Mouse (Mus musculus): ENCODE data around the gene Slc1a4. TPM values are rescaled to one million over a fixed set of nuclear protein-coding genes. Genes with fewer than 3 reads are reported as not detected.

Slc1a4 gene
- polyA plus RNA-seq (2012; fragmentation: generic; extraction: Trizol), result 10 to 100 TPM in 1 of 2 experiments, 1 to 10 TPM in 1; 8.2 to 10.3 TPM

DNA sequence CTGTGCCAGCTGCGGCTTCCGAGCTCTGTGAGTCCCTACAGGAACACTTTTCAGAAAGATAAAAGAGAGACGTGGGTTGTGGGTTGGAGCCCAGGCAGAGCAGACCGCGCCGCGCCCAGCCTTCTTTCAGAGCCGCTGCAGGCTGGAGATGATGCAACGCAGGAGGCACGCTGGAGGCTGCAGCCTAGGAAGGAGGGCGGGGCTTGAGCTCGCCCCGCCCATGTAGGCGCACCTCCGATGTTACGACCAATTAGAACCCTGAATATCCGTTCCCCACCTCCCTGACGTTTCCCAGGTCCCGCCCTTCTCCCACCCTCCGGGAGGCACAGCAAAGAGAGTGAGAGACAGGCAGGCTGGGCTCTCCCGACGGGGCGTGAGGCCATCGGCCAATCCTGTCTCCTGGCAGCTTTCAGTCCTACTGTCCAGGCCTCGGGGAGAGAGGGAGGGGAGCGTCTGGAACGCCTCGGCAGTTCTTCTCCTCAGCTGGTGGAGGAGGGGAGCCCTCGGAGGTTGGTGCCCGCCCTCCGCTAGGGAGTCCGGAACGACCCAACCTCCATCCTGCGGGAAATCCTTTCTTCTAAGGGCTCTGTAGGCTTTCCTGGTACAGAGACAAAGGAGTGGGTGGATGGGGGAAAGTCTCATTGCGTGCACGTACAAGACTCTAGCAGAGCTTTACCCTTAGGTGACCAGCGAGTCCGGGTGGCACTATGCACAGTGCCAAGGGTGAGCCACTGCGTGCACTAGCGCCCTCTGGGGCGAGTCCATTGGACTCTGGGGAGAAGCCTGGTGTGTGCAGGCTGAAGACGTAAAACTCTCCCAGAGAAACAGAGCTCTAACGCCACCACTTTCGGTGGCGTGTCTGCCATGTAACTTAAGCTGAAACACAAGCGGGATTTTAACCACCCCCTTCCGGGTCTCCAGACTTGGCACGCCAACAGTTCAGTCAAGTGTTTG is at the start of gene Slc1a4:
TSS of gene Slc1a4 (minus strand) at position 153 of the 954 bp plus-strand sequence.

Other genes with a start within 250 kb of the Slc1a4 start
- gene Actr2, start 219.8 kb downstream of the Slc1a4 start, polyA plus RNA-seq (2012; fragmentation: generic; extraction: Trizol), result 10 to 100 TPM in 1 of 2 experiments, 1 to 10 TPM in 1; 3.0 to 20.6 TPM
- gene Rab1a, start 131.3 kb downstream of the Slc1a4 start, polyA plus RNA-seq (2012; fragmentation: generic; extraction: Trizol), result 10 to 100 TPM; 10.8 to 61.8 TPM
- gene Cep68, start 83.3 kb downstream of the Slc1a4 start, polyA plus RNA-seq (2012; fragmentation: generic; extraction: Trizol), result 10 to 100 TPM in 1 of 2 experiments, 1 to 10 TPM in 1; 5.6 to 11.4 TPM
- gene Sertad2, start 210.5 kb upstream of the Slc1a4 start, polyA plus RNA-seq (2012; fragmentation: generic; extraction: Trizol), result 10 to 100 TPM in 1 of 2 experiments, 1 to 10 TPM in 1; 1.9 to 19.5 TPM

Data from C3H10T1/2 (cell line).